Mouse (Mus musculus): ENCODE data around the gene Myl6. TPM values are rescaled to one million over a fixed set of nuclear protein-coding genes. Genes with fewer than 3 reads are reported as not detected.
"Not testable (repeated sequence)": the region's sequence is repeated elsewhere in the genome, so short reads cannot be mapped to it uniquely, and the experiment has no call there.

Gene Myl6
- polyA plus RNA-seq, 1 experiment: 642 TPM

DNA sequence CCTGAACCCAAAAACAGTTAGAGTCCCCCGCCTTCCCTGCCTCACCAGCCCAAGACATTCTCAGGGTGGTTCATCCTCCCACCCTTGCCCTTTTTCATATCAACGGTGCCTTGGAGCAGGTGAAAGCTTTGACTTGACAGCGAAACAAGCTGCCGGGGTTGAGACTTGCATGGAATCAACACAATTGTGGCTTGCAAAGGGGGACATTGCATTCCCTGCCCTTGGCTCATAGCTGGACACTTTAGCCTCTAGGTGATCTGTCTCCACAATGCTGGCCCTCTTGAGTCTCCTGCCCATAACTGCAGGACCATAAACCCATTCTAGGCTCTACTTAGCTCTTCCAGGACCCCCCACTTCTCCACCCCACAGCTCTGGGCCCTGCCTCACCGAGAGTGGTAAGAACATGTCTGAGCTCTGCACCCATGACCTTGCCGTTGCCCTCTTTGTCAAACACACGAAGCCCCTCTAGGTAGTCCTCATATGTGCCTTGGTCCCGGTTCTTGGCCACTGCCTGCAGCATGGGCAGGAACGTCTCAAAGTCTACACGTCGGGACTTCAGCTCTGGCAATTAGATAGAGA is 811 bp upstream of the Myl6 start:
- no peaks in the 10 kb centered on the region for H3K9me3 ChIP-seq (replicated peaks; ENCODE audit: control insufficient read depth, insufficient read depth, low read length, poor library complexity, severe bottlenecking)
- H3K4me1 ChIP-seq (ENCODE audit: control insufficient read depth, insufficient read depth, low read length): peaks cover 5% of the 10 kb centered on the region
- H3K4me3 ChIP-seq (ENCODE audit: low read depth, low read length): peak overlapping the region; percentile 79
- H3K9ac ChIP-seq (ENCODE audit: low read depth, poor library complexity, severe bottlenecking): peak overlapping the region; percentile 70
- H3K27me3 ChIP-seq (ENCODE audit: control insufficient read depth, insufficient read depth, low read length, poor library complexity, severe bottlenecking): no peaks in the 10 kb centered on the region
- 0 out of 2 replicates have a peak overlapping the region, but pooled peaks have one; percentile 32 for H3K27ac ChIP-seq (ENCODE audit: insufficient read depth, low read length)
- TF ChIP-seq CTCF (IDR thresholded peaks at IDR 0.05; ENCODE audit: low read depth, low read length): no peak
- no peak for TF ChIP-seq POLR2A (IDR thresholded peaks at IDR 0.05; ENCODE audit: insufficient read depth, low read length)
- no peak for TF ChIP-seq EP300 (IDR thresholded peaks at IDR 0.05; ENCODE audit: insufficient read depth, low read depth, low read length)
- H3K36me3 ChIP-seq (ENCODE audit: control insufficient read depth, insufficient read depth, low read length, poor library complexity, severe bottlenecking): peaks cover 10% of the 10 kb centered on the region

DNA sequence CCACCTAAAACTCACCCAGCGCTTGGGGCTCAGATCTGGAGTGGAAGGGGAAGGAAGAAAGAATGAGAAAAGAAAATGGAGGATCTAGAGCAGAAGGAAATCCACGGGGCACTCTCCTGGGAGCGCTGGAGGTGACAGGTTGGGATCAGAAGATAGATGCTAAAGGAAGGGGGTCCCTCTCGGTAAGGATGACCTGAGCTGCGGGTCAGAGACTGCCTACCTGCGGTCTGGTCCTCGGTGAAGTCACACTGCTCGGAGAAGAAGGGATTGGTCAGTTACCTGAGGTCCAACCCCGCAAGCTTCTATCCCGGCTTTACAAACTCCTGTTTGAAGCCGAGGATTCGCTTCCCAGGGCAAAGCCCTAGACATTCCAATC is 638 bp downstream of the Myl6 start:
- TF ChIP-seq EP300 (IDR thresholded peaks at IDR 0.05; ENCODE audit: insufficient read depth, low read depth, low read length) (no peak), CTCF (IDR thresholded peaks at IDR 0.05; ENCODE audit: low read depth, low read length) (no peak), POLR2A (IDR thresholded peaks at IDR 0.05; ENCODE audit: insufficient read depth, low read length) (no peak)
- peak overlapping the region; percentile 93 for H3K4me3 ChIP-seq (ENCODE audit: low read depth, low read length)
- H3K9me3 ChIP-seq (replicated peaks; ENCODE audit: control insufficient read depth, insufficient read depth, low read length, poor library complexity, severe bottlenecking): no peaks in the 10 kb centered on the region
- no peaks in the 10 kb centered on the region for H3K27me3 ChIP-seq (ENCODE audit: control insufficient read depth, insufficient read depth, low read length, poor library complexity, severe bottlenecking)
- H3K27ac ChIP-seq (ENCODE audit: insufficient read depth, low read length): peak overlapping the region; percentile 49
- peak overlapping the region; percentile 70 for H3K9ac ChIP-seq (ENCODE audit: low read depth, poor library complexity, severe bottlenecking)
- H3K36me3 ChIP-seq (ENCODE audit: control insufficient read depth, insufficient read depth, low read length, poor library complexity, severe bottlenecking): peaks cover 10% of the 10 kb centered on the region
- peaks cover 5% of the 10 kb centered on the region for H3K4me1 ChIP-seq (ENCODE audit: control insufficient read depth, insufficient read depth, low read length)

DNA sequence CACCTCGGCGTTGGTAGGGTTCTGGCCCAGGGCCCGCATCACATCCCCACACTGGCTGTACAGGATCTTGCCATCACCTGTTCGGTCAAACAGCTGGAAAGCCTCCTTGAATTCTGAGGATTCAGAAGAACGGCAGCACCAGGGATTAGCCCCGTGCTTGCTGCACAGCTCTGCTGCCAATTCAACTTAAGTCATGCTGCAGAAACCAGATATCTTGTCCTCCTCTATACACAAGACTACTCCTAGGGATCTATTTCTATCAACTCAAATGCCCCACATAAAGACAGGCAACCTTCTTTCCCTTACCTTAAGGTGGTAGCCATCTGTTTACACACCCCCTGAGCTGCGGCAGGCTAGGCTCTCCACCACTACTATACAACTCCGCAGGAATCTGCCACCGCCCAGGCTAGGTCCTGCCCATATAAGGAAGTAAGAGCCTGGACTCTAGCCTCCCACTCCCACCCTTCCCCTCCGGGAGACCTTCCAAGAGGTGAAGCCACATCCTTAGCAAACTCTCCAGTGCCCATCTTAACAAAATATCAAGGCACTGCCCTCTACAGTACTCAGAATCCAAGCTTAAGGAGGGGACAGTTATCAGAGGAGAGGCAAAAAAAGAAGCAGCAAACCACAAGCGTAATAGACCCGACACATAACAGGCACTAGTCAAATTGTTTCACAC is 1.2 kb downstream of the Myl6 start:
- H3K4me1 ChIP-seq (ENCODE audit: control insufficient read depth, insufficient read depth, low read length): peaks cover 5% of the 10 kb centered on the region
- H3K36me3 ChIP-seq (ENCODE audit: control insufficient read depth, insufficient read depth, low read length, poor library complexity, severe bottlenecking): peaks cover 10% of the 10 kb centered on the region
- H3K27ac ChIP-seq (ENCODE audit: insufficient read depth, low read length): peak overlapping the region; percentile 49
- peak overlapping the region; percentile 93 for H3K4me3 ChIP-seq (ENCODE audit: low read depth, low read length)
- peak overlapping the region; percentile 70 for H3K9ac ChIP-seq (ENCODE audit: low read depth, poor library complexity, severe bottlenecking)
- no peak for TF ChIP-seq EP300 (IDR thresholded peaks at IDR 0.05; ENCODE audit: insufficient read depth, low read depth, low read length)
- TF ChIP-seq POLR2A (IDR thresholded peaks at IDR 0.05; ENCODE audit: insufficient read depth, low read length): no peak
- no peak for TF ChIP-seq CTCF (IDR thresholded peaks at IDR 0.05; ENCODE audit: low read depth, low read length)
- H3K27me3 ChIP-seq (ENCODE audit: control insufficient read depth, insufficient read depth, low read length, poor library complexity, severe bottlenecking): no peaks in the 10 kb centered on the region
- no peaks in the 10 kb centered on the region for H3K9me3 ChIP-seq (replicated peaks; ENCODE audit: control insufficient read depth, insufficient read depth, low read length, poor library complexity, severe bottlenecking)

DNA sequence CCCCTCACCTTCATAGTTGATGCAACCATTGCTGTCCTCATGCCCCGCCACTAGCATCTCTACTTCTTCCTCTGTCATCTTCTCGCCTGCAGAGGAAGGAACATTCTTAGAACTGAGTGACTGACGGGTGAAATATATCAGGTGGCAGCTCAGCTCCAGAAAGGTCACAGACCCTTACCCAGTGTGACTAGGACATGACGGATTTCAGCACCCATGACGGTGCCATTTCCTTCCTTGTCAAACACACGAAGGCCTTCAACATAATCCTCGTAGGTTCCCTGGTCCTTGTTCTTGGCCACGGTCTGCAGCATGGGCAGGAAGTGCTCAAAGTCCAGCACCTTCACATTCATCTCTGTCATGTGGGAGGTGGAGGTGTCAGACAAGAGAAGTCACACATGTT is 1.9 kb downstream of the Myl6 start:
- not testable (repeated sequence) for H3K9me3 ChIP-seq (replicated peaks; ENCODE audit: control insufficient read depth, insufficient read depth, low read length, poor library complexity, severe bottlenecking); H3K9ac ChIP-seq (ENCODE audit: low read depth, poor library complexity, severe bottlenecking); H3K27ac ChIP-seq (ENCODE audit: insufficient read depth, low read length); H3K27me3 ChIP-seq (ENCODE audit: control insufficient read depth, insufficient read depth, low read length, poor library complexity, severe bottlenecking); H3K4me1 ChIP-seq (ENCODE audit: control insufficient read depth, insufficient read depth, low read length)
- H3K36me3 ChIP-seq (ENCODE audit: control insufficient read depth, insufficient read depth, low read length, poor library complexity, severe bottlenecking): peaks cover 15% of the 10 kb centered on the region
- peak overlapping the region; percentile 93; the same call in 1 of the 2 replicates for H3K4me3 ChIP-seq (ENCODE audit: low read depth, low read length)

DNA sequence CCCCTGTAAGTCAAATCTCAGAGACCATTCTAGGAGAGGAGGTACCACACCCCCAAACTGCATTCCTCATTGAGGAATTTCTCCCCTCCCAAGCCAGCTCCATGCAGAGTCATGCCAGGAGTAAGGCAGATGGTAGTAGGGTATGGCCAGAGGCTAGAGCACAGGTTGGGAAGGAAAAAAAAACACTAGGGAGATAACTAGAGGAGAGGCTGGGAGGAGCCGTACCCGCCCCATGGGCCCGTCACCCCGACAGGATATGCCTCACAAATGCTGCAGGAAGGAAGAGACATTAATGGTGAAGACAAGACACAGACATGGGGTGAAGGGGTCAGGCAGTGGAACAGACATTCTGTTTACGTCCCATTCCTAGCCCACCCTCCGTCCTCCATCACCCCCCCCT is 2.5 kb downstream of the Myl6 start:
- no peak for TF ChIP-seq CTCF (IDR thresholded peaks at IDR 0.05; ENCODE audit: low read depth, low read length)
- no peak for TF ChIP-seq EP300 (IDR thresholded peaks at IDR 0.05; ENCODE audit: insufficient read depth, low read depth, low read length)
- no peak for TF ChIP-seq POLR2A (IDR thresholded peaks at IDR 0.05; ENCODE audit: insufficient read depth, low read length)
- H3K36me3 ChIP-seq (ENCODE audit: control insufficient read depth, insufficient read depth, low read length, poor library complexity, severe bottlenecking): peaks cover 16% of the 10 kb centered on the region
- peaks cover 5% of the 10 kb centered on the region for H3K4me1 ChIP-seq (ENCODE audit: control insufficient read depth, insufficient read depth, low read length)
- no peak overlapping the region for H3K27ac ChIP-seq (ENCODE audit: insufficient read depth, low read length)
- no peaks in the 10 kb centered on the region for H3K9me3 ChIP-seq (replicated peaks; ENCODE audit: control insufficient read depth, insufficient read depth, low read length, poor library complexity, severe bottlenecking)
- H3K9ac ChIP-seq (ENCODE audit: low read depth, poor library complexity, severe bottlenecking): no peak overlapping the region
- no peaks in the 10 kb centered on the region for H3K27me3 ChIP-seq (ENCODE audit: control insufficient read depth, insufficient read depth, low read length, poor library complexity, severe bottlenecking)
- no peak overlapping the region for H3K4me3 ChIP-seq (ENCODE audit: low read depth, low read length)

DNA sequence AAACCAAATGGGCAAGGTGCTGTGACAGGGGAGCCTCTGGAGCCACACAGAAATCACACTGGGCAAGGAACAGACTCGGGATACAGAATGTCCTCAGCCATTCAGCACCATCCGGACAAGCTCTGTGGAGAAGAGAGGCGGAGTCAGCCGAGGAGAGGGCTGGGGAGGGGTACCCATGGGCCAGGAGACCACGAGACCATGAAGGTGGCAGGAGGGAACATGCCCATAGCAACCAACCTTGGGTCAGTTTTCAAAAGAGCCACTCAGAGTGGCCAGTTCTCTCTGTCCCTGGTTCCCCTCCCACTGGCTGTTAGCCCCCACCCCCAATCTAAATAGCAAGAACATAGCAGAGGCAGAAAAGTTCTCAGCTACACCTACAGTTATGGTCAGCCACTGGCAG is 3.0 kb downstream of the Myl6 start:
- TF ChIP-seq EP300 (IDR thresholded peaks at IDR 0.05; ENCODE audit: insufficient read depth, low read depth, low read length): no peak
- TF ChIP-seq CTCF (IDR thresholded peaks at IDR 0.05; ENCODE audit: low read depth, low read length): no peak
- no peak for TF ChIP-seq POLR2A (IDR thresholded peaks at IDR 0.05; ENCODE audit: insufficient read depth, low read length)
- Histone ChIP-seq H3K9ac (ENCODE audit: low read depth, poor library complexity, severe bottlenecking) (no peak overlapping the region), H3K4me3 (ENCODE audit: low read depth, low read length) (no peak overlapping the region), H3K9me3 (replicated peaks; ENCODE audit: control insufficient read depth, insufficient read depth, low read length, poor library complexity, severe bottlenecking) (no peaks in the 10 kb centered on the region), H3K36me3 (ENCODE audit: control insufficient read depth, insufficient read depth, low read length, poor library complexity, severe bottlenecking) (peaks cover 16% of the 10 kb centered on the region), H3K27me3 (ENCODE audit: control insufficient read depth, insufficient read depth, low read length, poor library complexity, severe bottlenecking) (no peaks in the 10 kb centered on the region), H3K27ac (ENCODE audit: insufficient read depth, low read length) (no peak overlapping the region), H3K4me1 (ENCODE audit: control insufficient read depth, insufficient read depth, low read length) (peaks cover 5% of the 10 kb centered on the region)

Measured in ES-Bruce4 (cell line).